Mouse (Mus musculus) olfactory bulb, adult 2 months (tissue): ENCODE measurements around the gene Fam13a. TPM values are rescaled to one million over a fixed set of nuclear protein-coding genes. Genes with fewer than 3 reads are reported as not detected.

Experiments used
- H3K27ac ChIP-seq: fragments of 200-500 bp; 2 replicates; pipeline ENCODE4 v1.5.1; 2012; ENCODE audit warnings: low read depth, low read length; ENCODE audit not compliant: insufficient read depth
- H3K4me1 ChIP-seq: fragments of 200-500 bp; 2 replicates; pipeline ENCODE4 v1.6.1; 2012; ENCODE audit warnings: low read length; ENCODE audit not compliant: control insufficient read depth, insufficient read depth
- H3K4me3 ChIP-seq: fragments of 200-500 bp; 2 replicates; pipeline ENCODE4 v1.5.1; 2012; ENCODE audit warnings: mild to moderate bottlenecking, low read depth, low read length, moderate library complexity; ENCODE audit not compliant: insufficient read depth
- CTCF ChIP-seq: fragments of 200-500 bp; IDR thresholded peaks from 2 replicates; pipeline ENCODE4 v1.5.1; 2012; ENCODE audit warnings: low read depth, mild to moderate bottlenecking, low read length, moderate library complexity; ENCODE audit not compliant: insufficient read depth
- POLR2A ChIP-seq: fragments of 200-500 bp; IDR thresholded peaks from 2 replicates; pipeline ENCODE4 v1.6.1; 2012; ENCODE audit warnings: mild to moderate bottlenecking, low read depth, low read length, moderate library complexity; ENCODE audit not compliant: insufficient read depth
- WGBS: fragments of 180-500 bp; shearing (Covaris S2); methylation state at CpG from one replicate; pipeline ENCODE4 v1.1.7; 2018; 5-methylcytosine and 5-hydroxymethylcytosine counted together
- polyA plus RNA-seq: library from polyadenylated mRNA; stranded (reverse); fragments of >200 nt; gene quantifications from 2 replicates; pipeline ENCODE4 v1.2.4, GENCODE M21; 2012; ENCODE audit warnings: low replicate concordance; ENCODE audit not compliant: missing spikeins, insufficient read depth, insufficient read length

Gene Fam13a
- polyA plus RNA-seq, 1 experiment: not detected

GRCm38 (mm10) chr6:58951128-58951992 is 73.0 kb downstream of the Fam13a start:
- Histone ChIP-seq H3K4me3 (no peak overlapping the region), H3K27ac (no peak overlapping the region), H3K4me1 (no peaks in the 10 kb centered on the region)
- TF ChIP-seq POLR2A (no peak), CTCF (no peak)
- 82% methylated on average over 2 of the region's 2 CpGs for WGBS

- H3K27ac ChIP-seq: no peak overlapping the region
- H3K4me1 ChIP-seq: no peaks in the 10 kb centered on the region
- 89% methylated on average over 1 of the region's 1 CpGs for WGBS
These were observed 73.9 kb downstream of the Fam13a start for GRCm38 (mm10) chr6:58950410-58950809.

GRCm38 (mm10) chr6:58946840-58947239 is 77.5 kb downstream of the Fam13a start:
- Histone ChIP-seq H3K4me3 (no peak overlapping the region), H3K27ac (no peak overlapping the region), H3K4me1 (no peaks in the 10 kb centered on the region)
- WGBS: 58% methylated on average over 4 of the region's 4 CpGs
- TF ChIP-seq CTCF (no peak), POLR2A (no peak)

More at GRCm38 (mm10) chr6:58950410-58950809, 73.9 kb downstream of the Fam13a start:
- TF ChIP-seq CTCF (no peak), POLR2A (no peak)
- H3K4me3 ChIP-seq: no peak overlapping the region

GRCm38 (mm10) chr6:58946246-58946645 is 78.1 kb downstream of the Fam13a start:
- H3K4me1 ChIP-seq: no peaks in the 10 kb centered on the region
- TF ChIP-seq POLR2A (no peak), CTCF (no peak)
- H3K27ac ChIP-seq: no peak overlapping the region
- no peak overlapping the region for H3K4me3 ChIP-seq
- 59% methylated on average over 2 of the region's 2 CpGs for WGBS

DNA sequence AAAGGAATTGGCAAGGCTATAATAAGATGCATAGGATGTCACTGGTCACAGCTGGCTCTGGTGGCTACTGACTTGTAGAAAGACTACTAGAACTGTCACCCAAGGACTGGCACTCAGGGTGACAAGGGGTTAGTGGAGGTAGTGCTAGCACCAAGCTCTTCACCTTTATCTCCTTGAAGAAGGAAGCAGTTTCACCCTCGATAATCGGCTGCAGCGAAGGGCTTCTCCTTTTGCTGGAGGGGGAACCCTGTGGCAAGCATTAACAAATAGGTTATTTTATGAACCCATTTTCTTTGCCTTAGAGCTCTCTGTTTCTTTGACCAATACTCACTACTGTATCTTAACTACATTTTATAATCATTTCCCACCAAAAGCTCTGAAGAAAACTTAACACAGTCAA is 80.4 kb downstream of the Fam13a start:
- no peak for TF ChIP-seq POLR2A
- 92% methylated on average over 3 of the region's 3 CpGs for WGBS
- no peaks in the 10 kb centered on the region for H3K4me1 ChIP-seq
- H3K4me3 ChIP-seq: no peak overlapping the region
- no peak overlapping the region for H3K27ac ChIP-seq

GRCm38 (mm10) chr6:58942276-58942675 is 82.1 kb downstream of the Fam13a start:
- TF ChIP-seq CTCF (no peak), POLR2A (no peak)
- no peak overlapping the region for H3K27ac ChIP-seq
- no peaks in the 10 kb centered on the region for H3K4me1 ChIP-seq
- no peak overlapping the region for H3K4me3 ChIP-seq
- 91% methylated on average over 2 of the region's 2 CpGs for WGBS

DNA sequence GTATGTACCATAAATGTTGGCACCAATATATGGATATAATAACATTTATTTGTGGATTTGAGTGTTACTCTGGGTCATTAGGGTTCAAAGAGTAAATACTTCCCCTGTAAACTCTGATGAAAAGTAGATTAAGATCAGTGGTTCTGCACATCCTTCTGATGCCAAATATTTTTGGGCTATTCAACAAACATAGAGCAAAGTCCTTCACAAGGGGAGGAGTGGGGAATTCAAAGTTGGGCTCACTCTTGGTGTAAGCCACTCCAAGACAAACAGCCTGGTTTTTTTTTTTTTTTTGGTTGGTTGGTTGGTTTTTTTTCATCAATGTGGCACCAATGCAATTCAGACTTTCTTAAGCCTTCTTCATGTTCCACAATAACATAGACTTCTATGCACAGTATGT is 86.6 kb downstream of the Fam13a start:
- Histone ChIP-seq H3K4me1 (peaks cover 2% of the 10 kb centered on the region; the same call in 1 of the 2 replicates), H3K4me3 (no peak overlapping the region), H3K27ac (no peak overlapping the region)
- TF ChIP-seq CTCF (no peak), POLR2A (no peak)

DNA sequence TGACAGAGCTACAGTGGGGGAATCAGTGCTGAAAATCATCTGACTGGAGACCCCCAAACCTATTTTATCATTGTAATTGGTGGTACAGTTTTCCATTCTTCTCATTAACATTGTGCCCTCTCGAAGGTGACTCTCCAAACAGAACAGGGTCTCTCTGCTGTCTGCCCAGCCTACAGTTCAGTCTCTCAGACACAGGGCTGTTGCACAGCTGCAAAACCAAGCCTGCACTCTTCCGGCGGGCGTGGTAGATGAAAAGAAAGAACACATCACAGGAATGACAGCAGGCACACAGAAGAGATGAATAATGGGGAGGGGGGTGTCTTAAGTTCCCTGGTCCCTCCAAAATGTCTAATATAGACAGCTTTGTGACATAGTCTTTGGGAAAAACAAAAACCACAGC is 90.2 kb downstream of the Fam13a start:
- TF ChIP-seq POLR2A (no peak), CTCF (no peak)
- H3K4me3 ChIP-seq: no peak overlapping the region
- WGBS: 22% methylated on average over 4 of the region's 4 CpGs
- H3K4me1 ChIP-seq: peaks cover 7% of the 10 kb centered on the region
- peak overlapping the region; percentile 84 for H3K27ac ChIP-seq

DNA sequence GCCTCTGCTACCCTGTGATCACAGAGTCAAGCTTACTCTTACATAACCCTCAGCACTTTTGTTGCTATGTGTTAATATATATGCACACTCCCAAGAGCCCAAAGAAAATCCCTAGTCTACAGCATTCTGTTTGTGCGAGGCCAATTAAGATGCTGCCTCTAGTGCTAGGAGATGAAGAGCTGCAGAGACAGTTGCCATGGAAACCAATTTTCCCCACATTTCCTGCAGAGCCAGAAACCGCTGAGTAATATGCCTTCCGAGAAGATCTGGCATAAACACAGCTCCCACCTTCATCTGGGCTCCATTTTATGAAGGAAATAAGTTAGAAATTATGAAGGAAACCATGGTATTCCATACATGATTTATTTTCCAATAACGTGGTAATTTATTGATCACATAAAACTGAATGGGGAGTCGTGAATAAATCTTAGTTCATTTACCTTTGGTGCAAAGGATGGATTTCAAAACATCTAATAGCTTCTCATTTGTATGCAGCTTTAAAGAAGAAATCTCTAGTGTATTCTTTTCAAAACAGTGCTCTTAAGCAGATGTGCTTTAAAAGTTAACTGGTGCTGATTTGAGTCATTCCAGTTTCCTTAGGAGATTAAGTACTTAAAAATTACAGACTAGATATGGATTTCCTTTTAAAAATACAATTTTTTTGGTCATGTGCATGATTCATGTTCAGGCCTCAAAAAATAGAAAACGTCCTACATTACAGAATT is 91.0 kb downstream of the Fam13a start:
- 20% methylated on average over 6 of the region's 6 CpGs for WGBS
- Histone ChIP-seq H3K4me1 (peaks cover 7% of the 10 kb centered on the region), H3K4me3 (no peak overlapping the region), H3K27ac (no peak overlapping the region)
- TF ChIP-seq CTCF (no peak), POLR2A (no peak)
